Mouse (Mus musculus) G1E (cell line): ENCODE results near the gene Cpne9. TPM values are rescaled to one million over a fixed set of nuclear protein-coding genes. Genes with fewer than 3 reads are reported as not detected.

Experiments used
- ATAC-seq: 2 replicates; pipeline ENCODE4 v1.8.0; 2016; ENCODE audit warnings: mild to moderate bottlenecking; ENCODE audit not compliant: insufficient number of reproducible peaks, poor library complexity, low FRiP score, severe bottlenecking; ENCODE audit errors: extremely low read depth
- DNase-seq: peaks from one replicate; pipeline ENCODE4 v3.0.0; 2012; ENCODE audit warnings: low spot score
- H3K27me3 ChIP-seq: 2 replicates; pipeline ENCODE4 v1.6.1; 2012; ENCODE audit warnings: mild to moderate bottlenecking, low read length, inconsistent platforms; ENCODE audit not compliant: insufficient read depth
- H3K36me3 ChIP-seq: replicated peaks from 2 replicates; pipeline ENCODE3; 2012; ENCODE audit warnings: mild to moderate bottlenecking, inconsistent platforms
- H3K4me1 ChIP-seq: 2 replicates; pipeline ENCODE4 v1.6.1; 2012; ENCODE audit warnings: low read depth, low read length, inconsistent platforms, mixed read lengths; ENCODE audit not compliant: insufficient read depth
- H3K4me3 ChIP-seq: 2 replicates; pipeline ENCODE4 v1.5.1; 2012; ENCODE audit warnings: low read depth, mild to moderate bottlenecking, inconsistent platforms, low read length, moderate library complexity, mixed read lengths
- H3K9me3 ChIP-seq: replicated peaks from 2 replicates; pipeline ENCODE4 v1.6.1; 2012; ENCODE audit warnings: inconsistent platforms
- CTCF ChIP-seq: IDR thresholded peaks from 2 replicates; pipeline ENCODE4 v1.5.1; 2012; ENCODE audit warnings: low read depth, low read length, inconsistent platforms, mixed read lengths
- GATA1 ChIP-seq: IDR thresholded peaks from 2 replicates; pipeline ENCODE4 v1.6.1; 2012; ENCODE audit warnings: borderline replicate concordance, low read length, inconsistent platforms, mixed read lengths
- GATA2 ChIP-seq: IDR thresholded peaks from 2 replicates; pipeline ENCODE4 v1.6.1; 2012; ENCODE audit warnings: low read depth, low read length, inconsistent platforms, borderline replicate concordance
- POLR2AphosphoS5 ChIP-seq: IDR thresholded peaks from 2 replicates; pipeline ENCODE4 v1.6.1; 2012; ENCODE audit warnings: low read depth, low read length, inconsistent platforms; ENCODE audit not compliant: insufficient replicate concordance
- TAL1 ChIP-seq: conservative IDR thresholded peaks from 2 replicates; pipeline ENCODE4 v1.6.1; 2012; ENCODE audit warnings: low read depth, low read length, inconsistent platforms, mixed read lengths
- polyA plus RNA-seq: library from polyadenylated mRNA; stranded (reverse); fragments of >175 nt; gene quantifications from 2 replicates; pipeline ENCODE4 v1.2.3, GENCODE M21; 2012
- total RNA-seq, 2 experiments: library from RNA; stranded (forward) in 1 of 2; stranded (reverse) in 1 of 2; fragments of 200-1000 nt in 1 of 2; fragments of >200 nt in 1 of 2; fragmentation: Nextera tagmentation in 1 of 2; gene quantifications; 2 replicates each; pipeline ENCODE4 v1.2.3; 2014 to 2017

Cpne9 gene
- total and polyA plus RNA-seq, 3 experiments, result 0.04 to 0.11 TPM; not detected in 1

- H3K4me1 ChIP-seq, result peaks cover 7% of the 10 kb centered on the region
- no peak overlapping the region for H3K4me3 ChIP-seq
- ATAC-seq, result no peak
- no peak for DNase-seq
- TF ChIP-seq GATA1 (no peak), POLR2AphosphoS5 (no peak), CTCF (no peak), GATA2 (no peak), TAL1 (no peak)
- H3K36me3 ChIP-seq, result peaks cover 85% of the 10 kb centered on the region
- no peaks in the 10 kb centered on the region for H3K27me3 ChIP-seq
- H3K9me3 ChIP-seq, result no peaks in the 10 kb centered on the region
Observed at GRCm38 (mm10) chr6:113250786-113251185, 31.3 kb upstream of the Cpne9 start.

GRCm38 (mm10) chr6:113251921-113252320, 30.2 kb upstream of the Cpne9 start:
- Histone ChIP-seq H3K4me3 (no peak overlapping the region), H3K4me1 (no peaks in the 10 kb centered on the region), H3K36me3 (peaks cover 83% of the 10 kb centered on the region), H3K9me3 (no peaks in the 10 kb centered on the region), H3K27me3 (no peaks in the 10 kb centered on the region)
- ATAC-seq, result no peak
- DNase-seq, result no peak
- TF ChIP-seq POLR2AphosphoS5 (no peak), TAL1 (no peak), GATA2 (no peak), CTCF (no peak), GATA1 (no peak)

GRCm38 (mm10) chr6:113254899-113255298, 27.2 kb upstream of the Cpne9 start:
- Histone ChIP-seq H3K27me3 (no peaks in the 10 kb centered on the region), H3K36me3 (peaks cover 91% of the 10 kb centered on the region), H3K9me3 (no peaks in the 10 kb centered on the region), H3K4me3 (no peak overlapping the region), H3K4me1 (no peaks in the 10 kb centered on the region)
- DNase-seq (no peak), ATAC-seq (no peak)
- no peak for TF ChIP-seq TAL1
- no peak for TF ChIP-seq POLR2AphosphoS5
- no peak for TF ChIP-seq CTCF
- no peak for TF ChIP-seq GATA2
- TF ChIP-seq GATA1, result no peak

GRCm38 (mm10) chr6:113261174-113261858, 20.8 kb upstream of the Cpne9 start:
- H3K36me3 ChIP-seq, result peaks cover 96% of the 10 kb centered on the region
- ATAC-seq (no peak), DNase-seq (no peak)

GRCm38 (mm10) chr6:113263531-113263930, 18.6 kb upstream of the Cpne9 start:
- Histone ChIP-seq H3K27me3 (no peaks in the 10 kb centered on the region), H3K4me3 (no peak overlapping the region), H3K36me3 (peaks cover 97% of the 10 kb centered on the region), H3K4me1 (no peaks in the 10 kb centered on the region; the same call in 1 of the 2 replicates), H3K9me3 (no peaks in the 10 kb centered on the region)
- no peak for TF ChIP-seq POLR2AphosphoS5
- no peak for TF ChIP-seq GATA2
- TF ChIP-seq CTCF, result no peak
- no peak for TF ChIP-seq TAL1
- no peak for TF ChIP-seq GATA1
- DNase-seq (no peak), ATAC-seq (no peak)

More at GRCm38 (mm10) chr6:113261174-113261858, 20.8 kb upstream of the Cpne9 start:
- Histone ChIP-seq H3K27me3 (no peaks in the 10 kb centered on the region), H3K4me1 (no peaks in the 10 kb centered on the region; the same call in 1 of the 2 replicates), H3K9me3 (no peaks in the 10 kb centered on the region), H3K4me3 (no peak overlapping the region)
- no peak for TF ChIP-seq TAL1
- TF ChIP-seq GATA2, result no peak
- TF ChIP-seq CTCF, result no peak
- TF ChIP-seq POLR2AphosphoS5, result no peak
- no peak for TF ChIP-seq GATA1

- ATAC-seq (no peak), DNase-seq (no peak)
- TF ChIP-seq POLR2AphosphoS5, result no peak
- no peak for TF ChIP-seq CTCF
- no peak for TF ChIP-seq GATA1
- TF ChIP-seq GATA2, result no peak
- TF ChIP-seq TAL1, result no peak
- Histone ChIP-seq H3K27me3 (no peaks in the 10 kb centered on the region), H3K36me3 (peaks cover 97% of the 10 kb centered on the region), H3K4me1 (no peaks in the 10 kb centered on the region; the same call in 1 of the 2 replicates), H3K4me3 (no peak overlapping the region), H3K9me3 (no peaks in the 10 kb centered on the region)
Observed at GRCm38 (mm10) chr6:113264429-113264828, 17.7 kb upstream of the Cpne9 start.
